Mouse (Mus musculus) neural tube, embryonic 14.5 days (tissue): ENCODE measurements around the gene Gm20388. TPM values are rescaled to one million over a fixed set of nuclear protein-coding genes. Genes with fewer than 3 reads are reported as not detected.

Experiments used
- ATAC-seq: fragments of 200-750 bp; cut with Nextera tagmentation; 2 replicates; pipeline ENCODE4 v1.8.0; 2017; ENCODE audit warnings: low read depth, mild to moderate bottlenecking, moderate TSS enrichment, moderate library complexity
- H3K27ac ChIP-seq: fragments of 300-500 bp; sonication (generic); 2 replicates; pipeline ENCODE4 v1.5.1; 2014; ENCODE audit warnings: low read depth, mild to moderate bottlenecking, control low read depth, low read length, moderate library complexity, mixed read lengths
- H3K27me3 ChIP-seq: fragments of 300-500 bp; sonication (generic); 2 replicates; pipeline ENCODE4 v1.6.1; 2014; ENCODE audit warnings: low read length; ENCODE audit not compliant: control insufficient read depth, insufficient read depth
- H3K36me3 ChIP-seq: fragments of 300-500 bp; sonication (generic); 2 replicates; pipeline ENCODE4 v1.6.1; 2014; ENCODE audit warnings: low read length, mixed read lengths; ENCODE audit not compliant: control insufficient read depth, insufficient read depth
- H3K4me1 ChIP-seq: fragments of 300-500 bp; sonication (generic); 2 replicates; pipeline ENCODE4 v1.6.1; 2014; ENCODE audit warnings: low read length; ENCODE audit not compliant: control insufficient read depth, insufficient read depth
- H3K4me2 ChIP-seq: fragments of 300-500 bp; sonication (generic); 2 replicates; pipeline ENCODE4 v1.6.1; 2014; ENCODE audit warnings: mild to moderate bottlenecking, low read depth, low read length, control low read depth
- H3K4me3 ChIP-seq: fragments of 300-500 bp; sonication (generic); 2 replicates; pipeline ENCODE4 v1.5.1; 2014; ENCODE audit warnings: low read depth, low read length, control low read depth, mixed read lengths
- H3K9ac ChIP-seq: fragments of 300-500 bp; sonication (generic); replicated peaks from 2 replicates; pipeline ENCODE4 v1.6.1; 2014; ENCODE audit warnings: low read depth, mild to moderate bottlenecking, control low read depth, low read length, mixed read lengths
- H3K9me3 ChIP-seq: fragments of 300-500 bp; sonication (generic); 2 replicates; pipeline ENCODE4 v1.6.1; 2016; ENCODE audit warnings: low read length; ENCODE audit not compliant: control insufficient read depth
- WGBS: fragments of 180-500 bp; shearing (Covaris S2); extraction: QIAGEN DNeasy Blood & Tissue Kit; methylation state at CpG from one replicate; pipeline ENCODE4 v1.1.7; 2014; 5-methylcytosine and 5-hydroxymethylcytosine counted together
- polyA plus RNA-seq: library from polyadenylated mRNA; unstranded; fragments of >200 nt; fragmentation: Nextera tagmentation; extraction: Ambion mirVana; gene quantifications from 2 replicates; pipeline ENCODE4 v1.2.1, GENCODE M21; 2014

Gm20388 gene
- polyA plus RNA-seq, 1 experiment from 2014 or later: 10.3 TPM

- no peak for ATAC-seq
- peak overlapping the region; percentile 87 for H3K9ac ChIP-seq
- no peaks in the 10 kb centered on the region for H3K27me3 ChIP-seq
- H3K4me2 ChIP-seq: peak overlapping the region; percentile 99
- peak overlapping the region; percentile 99 for H3K27ac ChIP-seq
- H3K9me3 ChIP-seq: no peaks in the 10 kb centered on the region
- H3K4me3 ChIP-seq: peak overlapping the region; percentile 56; the same call in 1 of the 2 replicates
- peaks cover 72% of the 10 kb centered on the region for H3K4me1 ChIP-seq
- no peaks in the 10 kb centered on the region for H3K36me3 ChIP-seq
- 18% methylated on average over 5 of the region's 6 CpGs for WGBS
Measured at GRCm38 (mm10) chr8:120539381-120539774, 628.7 kb downstream of the Gm20388 start.

GRCm38 (mm10) chr8:120539775-120540625 lies 629.4 kb downstream of the Gm20388 start:
- no peaks in the 10 kb centered on the region for H3K9me3 ChIP-seq
- ATAC-seq: no peak
- 21% methylated on average over 23 of the region's 23 CpGs for WGBS
- no peaks in the 10 kb centered on the region for H3K27me3 ChIP-seq
- no peak overlapping the region for H3K4me3 ChIP-seq
- H3K36me3 ChIP-seq: no peaks in the 10 kb centered on the region
- peak overlapping the region; percentile 99; the same call in 1 of the 2 replicates for H3K27ac ChIP-seq
- H3K4me1 ChIP-seq: peaks cover 65% of the 10 kb centered on the region
- peak overlapping the region; percentile 99 for H3K4me2 ChIP-seq
- H3K9ac ChIP-seq: peak overlapping the region; percentile 22; the same call in 1 of the 2 replicates

GRCm38 (mm10) chr8:120542995-120543394 lies 632.4 kb downstream of the Gm20388 start:
- ATAC-seq: no peak
- no peaks in the 10 kb centered on the region for H3K9me3 ChIP-seq
- H3K4me3 ChIP-seq: no peak overlapping the region
- 17% methylated on average over 13 of the region's 13 CpGs for whole genome bisulfite sequencing
- H3K4me2 ChIP-seq: peak overlapping the region; percentile 11; the same call in 1 of the 2 replicates
- no peaks in the 10 kb centered on the region for H3K36me3 ChIP-seq
- H3K27me3 ChIP-seq: no peaks in the 10 kb centered on the region
- no peak overlapping the region for H3K27ac ChIP-seq
- H3K9ac ChIP-seq: no peak overlapping the region
- peaks cover 56% of the 10 kb centered on the region for H3K4me1 ChIP-seq

- Histone ChIP-seq H3K4me3 (no peak overlapping the region), H3K4me1 (peaks cover 56% of the 10 kb centered on the region), H3K36me3 (no peaks in the 10 kb centered on the region), H3K4me2 (no peak overlapping the region; the same call in 1 of the 2 replicates), H3K9me3 (no peaks in the 10 kb centered on the region), H3K27ac (no peak overlapping the region), H3K27me3 (no peaks in the 10 kb centered on the region), H3K9ac (no peak overlapping the region)
- WGBS: 50% methylated on average over 8 of the region's 8 CpGs
- no peak for ATAC-seq
Measured at GRCm38 (mm10) chr8:120543416-120544055, 632.9 kb downstream of the Gm20388 start.

GRCm38 (mm10) chr8:120544155-120544554 lies 633.5 kb downstream of the Gm20388 start:
- Histone ChIP-seq H3K27me3 (no peaks in the 10 kb centered on the region), H3K9ac (no peak overlapping the region), H3K27ac (no peak overlapping the region), H3K36me3 (no peaks in the 10 kb centered on the region), H3K9me3 (no peaks in the 10 kb centered on the region), H3K4me3 (no peak overlapping the region), H3K4me2 (no peak overlapping the region), H3K4me1 (peaks cover 55% of the 10 kb centered on the region)
- 95% methylated on average over 5 of the region's 5 CpGs for WGBS
- no peak for ATAC-seq

- WGBS: 66% methylated on average over 9 of the region's 9 CpGs
- no peak overlapping the region for H3K27ac ChIP-seq
- no peak overlapping the region for H3K4me2 ChIP-seq
- H3K9ac ChIP-seq: no peak overlapping the region
- no peak overlapping the region for H3K4me3 ChIP-seq
- ATAC-seq: no peak
- no peaks in the 10 kb centered on the region for H3K36me3 ChIP-seq
- no peaks in the 10 kb centered on the region for H3K27me3 ChIP-seq
- peaks cover 72% of the 10 kb centered on the region for H3K4me1 ChIP-seq
- H3K9me3 ChIP-seq: no peaks in the 10 kb centered on the region
Measured at GRCm38 (mm10) chr8:120547562-120547961, 636.9 kb downstream of the Gm20388 start.

- 0 out of 2 replicates have a peak, but pooled peaks have one; percentile 9 for ATAC-seq
- Histone ChIP-seq H3K4me1 (peaks cover 72% of the 10 kb centered on the region), H3K27ac (peak overlapping the region; percentile 40), H3K9me3 (no peaks in the 10 kb centered on the region), H3K9ac (0 out of 2 replicates have a peak overlapping the region, but pooled peaks have one; percentile 25), H3K4me2 (no peak overlapping the region; the same call in 1 of the 2 replicates), H3K36me3 (no peaks in the 10 kb centered on the region), H3K27me3 (no peaks in the 10 kb centered on the region), H3K4me3 (no peak overlapping the region)
- 34% methylated on average over 16 of the region's 16 CpGs for WGBS
Measured at GRCm38 (mm10) chr8:120548313-120548761, 637.7 kb downstream of the Gm20388 start.

GRCm38 (mm10) chr8:120549321-120549921 lies 638.8 kb downstream of the Gm20388 start:
- no peaks in the 10 kb centered on the region for H3K27me3 ChIP-seq
- H3K27ac ChIP-seq: peak overlapping the region; percentile 88
- H3K4me3 ChIP-seq: no peak overlapping the region; the same call in 1 of the 2 replicates
- peak overlapping the region; percentile 40 for H3K4me2 ChIP-seq
- no peaks in the 10 kb centered on the region for H3K36me3 ChIP-seq
- H3K4me1 ChIP-seq: peaks cover 67% of the 10 kb centered on the region
- WGBS: 4% methylated on average over 24 of the region's 25 CpGs
- ATAC-seq: peak; percentile 26
- no peaks in the 10 kb centered on the region for H3K9me3 ChIP-seq
- peak overlapping the region; percentile 43 for H3K9ac ChIP-seq
